Mouse (Mus musculus) ES-CJ7 (cell line): Measurements from ENCODE around the gene Ndufb7.

Experiments used
- DNase-seq: peaks from one replicate; pipeline ENCODE4 v3.0.0; 2011; ENCODE audit warnings: low read depth, low spot score

The Ndufb7 gene

DNA sequence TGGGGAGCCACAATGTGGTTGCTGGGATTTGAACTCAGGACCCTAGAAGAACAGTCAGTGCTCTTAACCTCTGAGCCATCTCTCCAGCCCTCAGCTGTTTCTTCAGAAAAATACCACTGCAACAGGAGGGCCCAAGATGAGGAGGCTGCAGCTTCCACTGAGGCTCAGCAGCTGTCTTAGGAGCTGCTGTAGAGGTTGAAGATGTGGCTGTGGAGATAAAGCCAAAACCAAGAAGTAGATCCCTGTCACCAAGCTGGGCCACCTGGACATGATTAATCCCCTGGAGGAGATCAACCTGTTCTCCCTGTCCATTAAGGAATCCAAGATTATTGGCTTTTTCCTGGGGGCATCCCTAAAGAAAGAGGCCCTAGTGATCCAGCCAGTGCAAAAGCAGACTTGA lies 33.3 kb downstream of the Ndufb7 start:
- DNase-seq, result no peak

GRCm38 (mm10) chr8:83602650-83603029 lies 36.2 kb downstream of the Ndufb7 start:
- no peak for DNase-seq

DNA sequence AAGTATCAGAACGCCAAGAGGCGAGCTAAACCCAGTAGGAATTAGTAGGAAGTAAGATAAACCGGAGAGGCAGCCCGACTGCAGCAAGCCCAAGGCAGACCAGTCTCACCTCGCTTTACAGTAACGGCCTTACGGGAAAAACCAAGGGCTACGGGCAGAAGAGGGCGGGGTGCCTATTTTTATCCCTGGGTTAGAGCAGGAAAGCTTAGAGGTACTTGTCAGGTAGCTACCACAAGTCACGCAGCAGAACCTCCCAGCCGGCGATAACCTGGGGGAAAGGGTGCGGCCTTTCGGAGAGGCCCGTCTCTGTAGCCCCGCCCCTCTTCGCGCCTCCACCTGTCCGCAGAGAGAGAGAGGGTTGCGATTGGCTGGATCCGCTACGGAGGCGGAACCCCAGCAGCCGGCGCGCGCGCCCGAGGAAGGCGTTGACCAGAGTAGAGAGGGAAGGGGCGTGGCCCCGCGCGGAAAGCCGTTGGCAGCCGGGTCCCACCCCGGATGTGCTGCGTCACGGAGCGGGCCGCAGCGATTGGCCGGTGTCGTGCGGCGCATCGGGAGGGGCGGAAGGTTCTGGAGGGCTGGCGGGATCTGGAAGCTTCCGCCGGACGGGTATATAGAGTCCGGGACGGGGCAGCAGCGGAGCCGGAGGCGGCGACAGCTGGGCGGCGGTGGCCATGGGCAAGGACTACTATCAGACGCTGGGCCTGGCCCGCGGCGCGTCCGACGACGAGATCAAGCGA lies 41.4 kb downstream of the Ndufb7 start, which contains the start of the genes Tecr and Dnajb1:
Gene Tecr, minus strand, starts transcription at position 311 of the 737 bp plus-strand sequence.
Gene Dnajb1, plus strand, starts transcription at position 533 of the 737 bp plus-strand sequence.
- DNase-seq, result peak; percentile 99

- peak; percentile 81 for DNase-seq
Measured at GRCm38 (mm10) chr8:83608398-83608829, 41.9 kb downstream of the Ndufb7 start.

- no peak for DNase-seq
Measured at GRCm38 (mm10) chr8:83609086-83609485, 42.6 kb downstream of the Ndufb7 start.

- DNase-seq, result no peak
Measured at GRCm38 (mm10) chr8:83609547-83610180, 43.2 kb downstream of the Ndufb7 start.

DNA sequence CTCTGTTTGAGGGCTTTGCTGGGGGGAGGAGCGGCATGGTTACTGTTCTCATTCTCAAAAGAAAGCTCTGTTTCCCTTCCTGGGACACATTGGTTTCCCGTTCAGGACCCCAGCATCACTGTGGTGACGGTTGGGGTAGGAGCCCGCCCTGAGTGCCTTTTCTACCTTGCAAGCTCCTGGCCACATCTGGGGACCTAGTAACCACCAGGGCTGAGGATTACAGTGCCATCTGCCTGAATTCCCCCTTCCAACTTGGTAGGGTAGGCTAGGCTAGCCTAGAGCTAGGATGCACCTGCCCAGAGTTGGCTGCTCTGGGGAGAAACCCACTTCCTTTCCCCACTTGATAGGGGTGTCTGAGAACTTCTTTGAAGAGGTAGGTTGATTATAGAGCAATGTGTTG lies 45.5 kb downstream of the Ndufb7 start:
- no peak for DNase-seq

- DNase-seq, result no peak
Measured at GRCm38 (mm10) chr8:83613695-83614094, 47.2 kb downstream of the Ndufb7 start.

- no peak for DNase-seq
Measured at GRCm38 (mm10) chr8:83616625-83617024, 50.2 kb downstream of the Ndufb7 start.

DNA sequence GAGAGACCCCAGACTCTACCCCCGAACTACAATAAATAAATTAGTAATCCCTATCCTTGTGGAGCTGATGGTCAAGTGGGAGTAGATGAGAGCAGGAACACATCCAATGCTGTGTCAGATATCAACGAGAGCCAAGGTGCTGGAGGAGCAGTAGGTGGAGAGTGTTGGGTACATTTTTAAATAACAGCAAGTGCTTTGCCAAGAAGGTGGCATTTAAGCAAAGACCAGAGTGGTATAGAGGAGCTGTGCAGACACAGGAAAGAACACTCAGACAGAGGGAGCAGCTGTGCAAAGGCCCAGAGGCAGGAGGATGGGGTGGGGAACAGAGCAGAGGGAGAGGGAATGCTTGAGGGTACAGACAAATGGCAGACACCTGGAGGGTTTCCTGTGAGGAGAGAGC lies 50.6 kb downstream of the Ndufb7 start:
- DNase-seq, result no peak

GRCm38 (mm10) chr8:83618566-83618965 lies 52.1 kb downstream of the Ndufb7 start:
- peak; percentile 55 for DNase-seq

GRCm38 (mm10) chr8:83619568-83620285 lies 53.3 kb downstream of the Ndufb7 start:
- DNase-seq, result peak; percentile 8
